Mouse (Mus musculus) erythroblast, embryonic 14.5 days (primary cell): ENCODE results near the gene Dclk3. TPM values are rescaled to one million over a fixed set of nuclear protein-coding genes. Genes with fewer than 3 reads are reported as not detected.

Experiments used
- H3K27me3 ChIP-seq: 2 replicates; pipeline ENCODE4 v1.6.1; 2012; ENCODE audit warnings: inconsistent platforms; ENCODE audit not compliant: control insufficient read depth
- H3K36me3 ChIP-seq: 2 replicates; pipeline ENCODE4 v1.6.1; 2012; ENCODE audit warnings: mild to moderate bottlenecking, inconsistent platforms; ENCODE audit not compliant: control insufficient read depth
- H3K4me1 ChIP-seq: 2 replicates; pipeline ENCODE4 v1.6.1; 2012; ENCODE audit warnings: inconsistent platforms; ENCODE audit not compliant: control insufficient read depth
- H3K4me3 ChIP-seq: replicated peaks from 2 replicates; pipeline ENCODE3; 2012; ENCODE audit warnings: moderate library complexity, mild to moderate bottlenecking, inconsistent platforms
- H3K9me3 ChIP-seq: 2 replicates; pipeline ENCODE4 v1.6.1; 2012; ENCODE audit warnings: low read length, inconsistent platforms, mixed read lengths; ENCODE audit not compliant: control insufficient read depth
- GATA1 ChIP-seq: IDR thresholded peaks from 2 replicates; pipeline ENCODE4 v1.6.1; 2012; ENCODE audit warnings: low read length, inconsistent platforms, mixed read lengths
- TAL1 ChIP-seq: IDR thresholded peaks from 3 replicates; pipeline ENCODE4 v1.6.1; 2012; ENCODE audit warnings: low read length, inconsistent platforms, mixed read lengths
- polyA plus RNA-seq: library from polyadenylated mRNA; stranded (reverse); fragments of >175 nt; gene quantifications from 2 replicates; pipeline ENCODE4 v1.2.3, GENCODE M21; 2012

Gene Dclk3
- not detected in 2 replicates for polyA plus RNA-seq

DNA sequence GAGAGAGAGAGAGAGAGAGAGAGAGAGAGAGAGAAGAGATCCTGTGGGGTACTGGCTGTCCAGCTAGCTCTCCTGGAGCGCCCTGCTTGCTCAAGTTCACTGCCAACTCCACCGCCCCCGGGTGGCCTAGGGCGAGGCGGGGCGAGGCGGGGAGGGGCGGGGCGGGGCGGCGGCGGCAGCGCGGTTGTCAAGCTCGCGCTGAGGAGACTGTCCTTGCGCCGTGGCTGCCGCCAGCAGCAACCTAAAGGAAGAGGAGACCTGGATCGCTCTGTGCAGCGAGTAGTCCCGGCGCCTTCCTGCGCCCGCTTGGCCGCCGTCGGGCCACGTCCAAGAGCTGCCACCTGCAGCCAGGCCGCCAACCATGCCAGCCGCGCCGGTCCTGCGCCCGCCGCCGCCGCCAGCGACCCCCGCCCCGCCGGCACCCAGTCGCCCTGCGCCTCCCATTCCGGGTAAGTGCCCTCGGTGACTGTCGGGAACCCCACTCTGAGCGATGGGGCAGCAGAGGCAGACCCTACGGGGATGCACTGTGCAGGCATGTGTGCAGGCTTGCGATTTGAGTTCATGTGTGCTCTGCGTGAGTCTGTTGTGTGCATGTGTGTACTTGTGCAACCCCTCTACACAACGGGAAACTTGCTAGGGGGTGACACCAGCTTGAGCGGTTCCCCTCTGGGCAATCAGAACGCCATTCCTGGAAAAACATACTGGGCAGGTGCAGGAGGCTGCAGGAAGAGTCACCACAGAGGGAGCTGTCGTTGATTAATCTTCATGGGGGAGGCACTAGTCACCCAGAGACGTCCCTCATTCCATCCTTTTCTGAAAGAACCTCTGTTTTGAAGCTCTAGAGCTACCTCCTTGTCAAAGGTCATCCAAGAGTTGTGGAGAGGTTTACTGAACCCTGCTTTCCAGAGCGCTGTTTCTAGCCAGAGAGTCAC, at the start of gene Dclk3:
Gene Dclk3, plus strand, starts transcription at position 178 of the 932 bp plus-strand sequence.
- TF ChIP-seq TAL1 (no peak), GATA1 (no peak)
- Histone ChIP-seq H3K36me3 (no peaks in the 10 kb centered on the region), H3K27me3 (peaks cover 29% of the 10 kb centered on the region), H3K9me3 (no peaks in the 10 kb centered on the region), H3K4me1 (no peaks in the 10 kb centered on the region; the same call in 1 of the 2 replicates), H3K4me3 (peak within 1 kb of the TSS; percentile 32)

- Histone ChIP-seq H3K4me3 (no peak overlapping the region), H3K36me3 (no peaks in the 10 kb centered on the region), H3K4me1 (no peaks in the 10 kb centered on the region), H3K27me3 (no peaks in the 10 kb centered on the region), H3K9me3 (no peaks in the 10 kb centered on the region)
- no peak for TF ChIP-seq GATA1
- TF ChIP-seq TAL1, result no peak
Measured at GRCm38 (mm10) chr9:111390016-111390415, 48.9 kb upstream of the Dclk3 start.

GRCm38 (mm10) chr9:111391036-111391435, 47.8 kb upstream of the Dclk3 start:
- H3K4me1 ChIP-seq, result no peaks in the 10 kb centered on the region

GRCm38 (mm10) chr9:111391926-111392442, 46.9 kb upstream of the Dclk3 start:
- no peak for TF ChIP-seq GATA1
- no peak for TF ChIP-seq TAL1
- Histone ChIP-seq H3K4me3 (no peak overlapping the region), H3K9me3 (no peaks in the 10 kb centered on the region), H3K36me3 (no peaks in the 10 kb centered on the region), H3K27me3 (no peaks in the 10 kb centered on the region), H3K4me1 (no peaks in the 10 kb centered on the region)

More at GRCm38 (mm10) chr9:111391036-111391435, 47.8 kb upstream of the Dclk3 start:
- Histone ChIP-seq H3K27me3 (no peaks in the 10 kb centered on the region), H3K36me3 (no peaks in the 10 kb centered on the region), H3K9me3 (no peaks in the 10 kb centered on the region), H3K4me3 (no peak overlapping the region)
- TF ChIP-seq GATA1, result no peak
- TF ChIP-seq TAL1, result no peak

- no peak overlapping the region for H3K4me3 ChIP-seq
- no peaks in the 10 kb centered on the region for H3K27me3 ChIP-seq
- no peaks in the 10 kb centered on the region for H3K36me3 ChIP-seq
- no peaks in the 10 kb centered on the region for H3K9me3 ChIP-seq
- TF ChIP-seq TAL1, result no peak
- TF ChIP-seq GATA1, result no peak
- H3K4me1 ChIP-seq, result no peaks in the 10 kb centered on the region
Measured at GRCm38 (mm10) chr9:111395265-111395664, 43.6 kb upstream of the Dclk3 start.

DNA sequence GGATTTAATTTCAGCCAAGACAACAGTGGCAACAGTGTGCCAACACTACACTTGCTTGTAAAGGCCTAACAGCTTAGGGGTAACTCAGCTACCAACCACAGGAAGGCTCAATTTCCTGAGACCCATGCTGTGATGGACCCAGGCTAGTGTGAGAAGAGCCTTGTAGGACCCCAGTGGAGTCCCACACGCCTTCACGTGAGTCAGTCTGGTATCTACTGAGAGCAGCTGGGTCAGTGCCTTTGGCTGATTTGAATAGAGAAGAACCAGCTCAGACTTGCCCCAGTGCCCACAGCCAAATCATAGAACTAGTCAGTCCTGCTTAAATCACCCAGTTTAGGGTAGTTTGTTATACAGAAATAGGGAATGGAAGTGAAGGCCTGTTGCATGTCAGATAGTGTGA, 40.8 kb upstream of the Dclk3 start:
- Histone ChIP-seq H3K4me3 (no peak overlapping the region), H3K9me3 (no peaks in the 10 kb centered on the region), H3K27me3 (no peaks in the 10 kb centered on the region), H3K4me1 (no peaks in the 10 kb centered on the region), H3K36me3 (no peaks in the 10 kb centered on the region)
- no peak for TF ChIP-seq GATA1
- no peak for TF ChIP-seq TAL1

GRCm38 (mm10) chr9:111400089-111400488, 38.8 kb upstream of the Dclk3 start:
- Histone ChIP-seq H3K4me3 (no peak overlapping the region), H3K36me3 (no peaks in the 10 kb centered on the region), H3K4me1 (no peaks in the 10 kb centered on the region), H3K27me3 (no peaks in the 10 kb centered on the region), H3K9me3 (no peaks in the 10 kb centered on the region)
- no peak for TF ChIP-seq GATA1
- no peak for TF ChIP-seq TAL1

DNA sequence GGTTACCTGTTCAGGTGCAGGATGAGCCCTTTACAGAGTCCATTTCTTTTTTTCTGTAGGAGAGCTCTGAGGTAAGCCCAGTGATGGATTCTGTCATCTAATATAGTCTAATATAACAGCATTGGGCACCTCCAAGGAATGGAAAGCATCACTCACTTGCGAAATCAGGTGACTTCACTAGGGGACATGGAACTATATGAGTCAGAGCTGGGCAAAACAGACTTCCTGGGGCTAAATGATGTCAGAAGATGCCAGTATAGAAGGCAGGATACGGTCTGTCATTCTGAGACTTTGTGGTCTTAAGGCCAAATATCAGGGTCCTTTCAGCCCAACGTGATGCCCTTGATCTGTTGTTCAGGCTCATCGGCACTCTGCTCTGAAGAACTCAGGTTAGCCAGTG, 35.7 kb upstream of the Dclk3 start:
- Histone ChIP-seq H3K4me1 (no peaks in the 10 kb centered on the region), H3K36me3 (no peaks in the 10 kb centered on the region), H3K9me3 (no peaks in the 10 kb centered on the region), H3K27me3 (no peaks in the 10 kb centered on the region), H3K4me3 (no peak overlapping the region)
- no peak for TF ChIP-seq GATA1
- TF ChIP-seq TAL1, result no peak

DNA sequence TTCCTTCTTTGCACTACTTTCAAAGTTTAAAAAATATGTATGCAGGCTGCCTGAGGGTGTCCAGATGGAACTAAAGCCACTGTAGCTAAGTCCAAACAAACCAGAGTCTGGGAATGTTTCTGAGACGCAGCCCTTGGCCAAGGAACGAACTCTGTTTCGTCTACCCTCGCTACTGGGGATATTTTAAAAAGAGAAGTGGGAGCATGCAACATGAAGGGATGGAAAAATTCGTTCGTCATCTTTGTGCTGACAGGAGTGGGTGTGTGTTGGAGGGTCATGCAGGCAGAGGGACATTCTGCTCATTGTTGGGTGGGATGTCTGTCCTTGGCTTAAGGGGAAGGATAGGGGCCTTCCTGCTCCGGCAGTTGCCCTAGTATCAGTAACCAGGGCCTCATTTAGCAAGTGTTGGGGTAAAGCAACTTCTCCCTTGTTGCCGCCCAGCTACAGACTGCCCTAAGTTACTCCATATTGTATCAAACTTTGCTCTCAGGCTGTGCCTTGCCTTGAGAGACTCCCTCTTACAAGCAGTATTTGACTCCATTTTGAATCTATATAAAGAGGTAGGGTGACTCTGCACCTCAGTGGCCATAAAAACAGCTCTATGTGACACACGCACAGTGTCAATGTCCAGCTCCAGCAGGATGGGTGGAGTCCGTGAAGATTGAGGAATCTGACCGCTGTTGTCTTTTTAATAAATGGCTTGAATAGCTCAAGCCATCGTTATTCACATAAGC, 34.4 kb upstream of the Dclk3 start:
- no peak for TF ChIP-seq TAL1
- Histone ChIP-seq H3K27me3 (no peaks in the 10 kb centered on the region), H3K4me1 (no peaks in the 10 kb centered on the region), H3K36me3 (no peaks in the 10 kb centered on the region), H3K9me3 (no peaks in the 10 kb centered on the region), H3K4me3 (no peak overlapping the region)
